Mouse (Mus musculus): ENCODE measurements around the gene Dner.
"Not testable (repeated sequence)": the region's sequence is repeated elsewhere in the genome, so short reads cannot be mapped to it uniquely, and the experiment has no call there.

Dner gene

GRCm38 (mm10) chr1:84331861-84332260 is 364.2 kb downstream of the Dner start:
- not testable (repeated sequence) for DNase-seq (ENCODE audit: low read depth, low spot score)

- DNase-seq (ENCODE audit: low read depth, low spot score): no peak
Observed at GRCm38 (mm10) chr1:84325309-84325708, 370.7 kb downstream of the Dner start.

DNA sequence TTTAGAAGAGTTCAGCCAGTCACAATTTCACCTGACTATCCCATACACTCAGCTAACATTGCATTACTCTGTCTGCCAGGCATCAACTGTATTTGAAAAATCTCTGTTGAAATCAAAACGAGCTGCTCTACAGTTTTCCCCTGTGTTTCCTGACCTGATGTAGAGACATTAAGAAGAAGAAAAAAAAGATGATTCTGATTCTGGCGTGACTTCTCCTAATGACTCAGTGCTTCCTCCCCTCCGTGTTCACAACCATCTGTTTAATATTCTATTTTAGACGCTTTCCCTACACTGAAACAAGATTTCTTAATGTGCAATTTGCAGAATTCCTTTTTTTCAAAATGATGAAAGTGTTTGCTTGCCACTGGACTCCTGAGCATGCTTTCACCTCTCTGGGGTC is 374.7 kb downstream of the Dner start:
- no peak for DNase-seq (ENCODE audit: low read depth, low spot score)

All from retina, postnatal 7 days (tissue).